Comparison of ENCODE assay signal across 20 mouse cellular contexts in genomic region chr10:43279637-43280288, GRCm38 (mm10). TPM values are rescaled to one million over a fixed set of nuclear protein-coding genes. Genes with fewer than 3 reads are reported as not detected.
DNase-seq lines count a peak whose midpoint lies in the region; ATAC-seq and TF ChIP-seq lines count a peak whose summit lies in the region.
"Had no signal": no experiment of that assay in that cellular context is flagged by ENCODE, and none has a peak within 500 bp of the region (broad histone marks: within the 10 kb centered on the region; RNA-seq: fewer than 3 reads in every experiment).

No protein-coding gene starts in this region.

- DNase-seq in midbrain, embryonic 14.5 days: peak; percentile 51
- DNase-seq in midbrain, embryonic 11.5 days (ENCODE audit: low spot score, missing footprints): no peak
- DNase-seq in spleen, postnatal 10 days (ENCODE audit: low spot score in 2 of 2): no peak
- DNase-seq in right cerebral cortex, adult 18-20 months: no peak
- DNase-seq: adrenal gland, postnatal 10 days; cerebellum, adult 9-10 months; gastrocnemius, postnatal 10 days; heart, postnatal 36 days; kidney, postnatal 14 days; layer of hippocampus, adult 9-11 months; liver; lung, adult 18-20 months; spleen, adult 18-20 months; thymus, postnatal 25 days had no signal

- no peaks in the 10 kb centered on the region for H3K36me3 ChIP-seq in hindbrain, embryonic 15.5 days
- no peaks in the 10 kb centered on the region for H3K36me3 ChIP-seq in hindbrain, embryonic 12.5 days
- H3K36me3 ChIP-seq in midbrain, embryonic 14.5 days (ENCODE audit: control insufficient read depth, insufficient read depth, low read length): no peaks in the 10 kb centered on the region
- H3K36me3 ChIP-seq in midbrain, embryonic 11.5 days (ENCODE audit: control insufficient read depth, insufficient read depth, low read length): no peaks in the 10 kb centered on the region
- H3K36me3 ChIP-seq in forebrain, embryonic 16.5 days (ENCODE audit: control insufficient read depth, insufficient read depth): no peaks in the 10 kb centered on the region
- H3K36me3 ChIP-seq in small intestine, adult 2 months (ENCODE audit: control insufficient read depth, insufficient read depth, low read length): no peaks in the 10 kb centered on the region
- H3K36me3 ChIP-seq: heart, embryonic 12.5 days had no signal

- H3K9ac ChIP-seq in hindbrain, embryonic 15.5 days: no peak overlapping the region
- no peak overlapping the region for H3K9ac ChIP-seq in hindbrain, embryonic 12.5 days
- no peak overlapping the region for H3K9ac ChIP-seq in midbrain, embryonic 14.5 days (replicated peaks; ENCODE audit: low read length)
- H3K9ac ChIP-seq in midbrain, embryonic 11.5 days (ENCODE audit: low read length): no peak overlapping the region
- H3K9ac ChIP-seq in forebrain, embryonic 16.5 days (replicated peaks; ENCODE audit: low read depth, low read length): no peak overlapping the region
- H3K9ac ChIP-seq: heart, embryonic 12.5 days had no signal

- H3K4me2 ChIP-seq in hindbrain, embryonic 15.5 days: no peak overlapping the region
- no peak overlapping the region for H3K4me2 ChIP-seq in hindbrain, embryonic 12.5 days (replicated peaks)
- no peak overlapping the region for H3K4me2 ChIP-seq in midbrain, embryonic 14.5 days (ENCODE audit: low read length)
- no peak overlapping the region for H3K4me2 ChIP-seq in midbrain, embryonic 11.5 days
- no peak overlapping the region for H3K4me2 ChIP-seq in forebrain, embryonic 16.5 days (ENCODE audit: low read length)
- H3K4me2 ChIP-seq: heart, embryonic 12.5 days had no signal

- WGBS in hindbrain, embryonic 15.5 days: 58% methylated on average over 5 of the region's 5 CpGs
- 82% methylated on average over 5 of the region's 5 CpGs for WGBS in hindbrain, embryonic 12.5 days
- 77% methylated on average over 5 of the region's 5 CpGs for WGBS in midbrain, embryonic 14.5 days
- 89% methylated on average over 5 of the region's 5 CpGs for WGBS in midbrain, embryonic 11.5 days
- 55% methylated on average over 5 of the region's 5 CpGs for WGBS in forebrain, embryonic 16.5 days
- WGBS in small intestine, adult 2 months: 31% methylated on average over 5 of the region's 5 CpGs

- no peak overlapping the region for H3K4me3 ChIP-seq in hindbrain, embryonic 15.5 days
- no peak overlapping the region for H3K4me3 ChIP-seq in hindbrain, embryonic 12.5 days
- H3K4me3 ChIP-seq in midbrain, embryonic 14.5 days (replicated peaks; ENCODE audit: low read depth, low read length): no peak overlapping the region
- H3K4me3 ChIP-seq in midbrain, embryonic 11.5 days (ENCODE audit: low read depth, low read length): no peak overlapping the region
- H3K4me3 ChIP-seq in forebrain, embryonic 16.5 days (replicated peaks; ENCODE audit: low read length): no peak overlapping the region
- no peak overlapping the region for H3K4me3 ChIP-seq in small intestine, adult 2 months (ENCODE audit: low read depth, low read length)
- H3K4me3 ChIP-seq: heart, embryonic 12.5 days had no signal

- TF ChIP-seq POLR2A in small intestine, adult 2 months (IDR thresholded peaks at IDR 0.05; ENCODE audit: low read depth, low read length): no peak

- H3K27me3 ChIP-seq in hindbrain, embryonic 15.5 days: no peaks in the 10 kb centered on the region
- H3K27me3 ChIP-seq in hindbrain, embryonic 12.5 days: no peaks in the 10 kb centered on the region
- H3K27me3 ChIP-seq in midbrain, embryonic 14.5 days (ENCODE audit: control insufficient read depth, insufficient read depth, low read length): no peaks in the 10 kb centered on the region
- no peaks in the 10 kb centered on the region for H3K27me3 ChIP-seq in midbrain, embryonic 11.5 days (ENCODE audit: control insufficient read depth, insufficient read depth, low read length)
- H3K27me3 ChIP-seq in forebrain, embryonic 16.5 days (replicated peaks; ENCODE audit: control insufficient read depth, insufficient read depth, low read length): no peaks in the 10 kb centered on the region
- no peaks in the 10 kb centered on the region for H3K27me3 ChIP-seq in small intestine, adult 2 months (ENCODE audit: control insufficient read depth, insufficient read depth, low read length)
- H3K27me3 ChIP-seq: heart, embryonic 12.5 days had no signal

- no peaks in the 10 kb centered on the region for H3K9me3 ChIP-seq in hindbrain, embryonic 15.5 days
- no peaks in the 10 kb centered on the region for H3K9me3 ChIP-seq in hindbrain, embryonic 12.5 days (replicated peaks)
- H3K9me3 ChIP-seq in midbrain, embryonic 14.5 days (ENCODE audit: control insufficient read depth, low read length): no peaks in the 10 kb centered on the region
- H3K9me3 ChIP-seq in midbrain, embryonic 11.5 days (ENCODE audit: control insufficient read depth, low read length): no peaks in the 10 kb centered on the region
- no peaks in the 10 kb centered on the region for H3K9me3 ChIP-seq in forebrain, embryonic 16.5 days (ENCODE audit: control insufficient read depth, low read length)
- H3K9me3 ChIP-seq: heart, embryonic 12.5 days had no signal

- ATAC-seq in hindbrain, embryonic 15.5 days (ENCODE audit: low FRiP score, low read depth): 0 out of 2 replicates have a peak, but pooled peaks have one; percentile 56
- no peak for ATAC-seq in hindbrain, embryonic 12.5 days (ENCODE audit: low FRiP score)
- no peak for ATAC-seq in midbrain, embryonic 14.5 days (ENCODE audit: low FRiP score, low TSS enrichment)
- ATAC-seq in midbrain, embryonic 11.5 days (ENCODE audit: low FRiP score): no peak
- ATAC-seq in forebrain, embryonic 16.5 days: no peak; the same call in 1 of the 2 replicates
- ATAC-seq: intestine, postnatal 0 days had no signal

- H3K4me1 ChIP-seq in hindbrain, embryonic 15.5 days (replicated peaks): peaks cover 6% of the 10 kb centered on the region
- peaks cover 11% of the 10 kb centered on the region; the same call in 1 of the 2 replicates for H3K4me1 ChIP-seq in hindbrain, embryonic 12.5 days
- H3K4me1 ChIP-seq in midbrain, embryonic 14.5 days (ENCODE audit: control insufficient read depth, insufficient read depth, low read length): peaks cover 15% of the 10 kb centered on the region; the same call in 1 of the 2 replicates
- H3K4me1 ChIP-seq in midbrain, embryonic 11.5 days (ENCODE audit: control insufficient read depth, insufficient read depth, low read length): no peaks in the 10 kb centered on the region
- peaks cover 15% of the 10 kb centered on the region for H3K4me1 ChIP-seq in forebrain, embryonic 16.5 days (replicated peaks; ENCODE audit: control insufficient read depth, insufficient read depth, low read length)
- H3K4me1 ChIP-seq in small intestine, adult 2 months (ENCODE audit: control insufficient read depth, insufficient read depth, insufficient read length, low read length): peaks cover 14% of the 10 kb centered on the region; the same call in 1 of the 2 replicates

- peak overlapping the region; percentile 65 for H3K27ac ChIP-seq in hindbrain, embryonic 15.5 days (replicated peaks)
- H3K27ac ChIP-seq in hindbrain, embryonic 12.5 days: no peak overlapping the region
- H3K27ac ChIP-seq in midbrain, embryonic 14.5 days (replicated peaks; ENCODE audit: low read depth, low read length): peak overlapping the region; percentile 39; the same call in 1 of the 2 replicates
- no peak overlapping the region for H3K27ac ChIP-seq in midbrain, embryonic 11.5 days (ENCODE audit: low read depth, low read length)
- peak overlapping the region; percentile 1 for H3K27ac ChIP-seq in forebrain, embryonic 16.5 days (ENCODE audit: low read length)
- H3K27ac ChIP-seq in small intestine, adult 2 months (ENCODE audit: insufficient read depth, low read depth, low read length): peak overlapping the region; percentile 27; the same call in 1 of the 2 replicates

- TF ChIP-seq CTCF in small intestine, adult 2 months (IDR thresholded peaks at IDR 0.05; ENCODE audit: extremely low read depth, insufficient read length, insufficient replicate concordance, low read depth, low read length): no peak

RNA-seq across cellular contexts. Expression of gene Pdss2, which starts 58.5 kb away (rescaled TPM):
- 16.6 and 17.0 TPM in 2 replicates for polyA plus RNA-seq in hindbrain, embryonic 15.5 days (2015; fragmentation: Nextera tagmentation; extraction: Ambion mirVana)
- polyA plus RNA-seq in hindbrain, embryonic 12.5 days (2016; fragmentation: Nextera tagmentation; extraction: Ambion mirVana): 14.6 and 14.9 TPM in 2 replicates
- 18.1 and 19.0 TPM in 2 replicates for polyA plus RNA-seq in midbrain, embryonic 14.5 days (2014; fragmentation: Nextera tagmentation; extraction: Ambion mirVana)
- 14.7 and 16.6 TPM in 2 replicates for polyA plus RNA-seq in midbrain, embryonic 11.5 days (2014; fragmentation: Nextera tagmentation; extraction: Ambion mirVana)
- 15.7 and 17.7 TPM in 2 replicates for polyA plus RNA-seq in forebrain, embryonic 16.5 days (2015; fragmentation: Nextera tagmentation; extraction: Ambion mirVana)
- 9.0 and 10.5 TPM in 2 replicates for polyA plus RNA-seq in small intestine, adult 2 months (2012; rRNA removed)

Comparison
In these comparisons a context has a peak if more than half of its experiments do, and no peak if none do; other contexts are left out.
1. H3K27ac ChIP-seq: peak in hindbrain, embryonic 15.5 days (single experiment), midbrain, embryonic 14.5 days (single experiment), forebrain, embryonic 16.5 days (single experiment) and small intestine, adult 2 months (single experiment); none in hindbrain, embryonic 12.5 days (single experiment) and midbrain, embryonic 11.5 days (single experiment).